Mouse (Mus musculus) lung, embryonic 16.5 days (tissue): ENCODE results near the gene Sdk2. TPM values are rescaled to one million over a fixed set of nuclear protein-coding genes. Genes with fewer than 3 reads are reported as not detected.

ENCODE experiments used
- ATAC-seq: fragments of 200-750 bp; cut with Nextera tagmentation; 2 replicates; pipeline ENCODE4 v1.8.0; 2017; ENCODE audit warnings: low read depth, mild to moderate bottlenecking, moderate library complexity
- H3K27ac ChIP-seq: fragments of 300-500 bp; sonication (generic); 2 replicates; pipeline ENCODE4 v1.5.1; 2014; ENCODE audit warnings: mild to moderate bottlenecking, control low read depth, low read length
- H3K27me3 ChIP-seq: fragments of 300-500 bp; sonication (generic); 2 replicates; pipeline ENCODE4 v1.6.1; 2014; ENCODE audit warnings: low read depth, low read length, mixed read lengths; ENCODE audit not compliant: control insufficient read depth, insufficient read depth
- H3K36me3 ChIP-seq: fragments of 300-500 bp; sonication (generic); 2 replicates; pipeline ENCODE4 v1.6.1; 2014; ENCODE audit warnings: low read length; ENCODE audit not compliant: control insufficient read depth, insufficient read depth
- H3K4me1 ChIP-seq: fragments of 300-500 bp; sonication (generic); replicated peaks from 2 replicates; pipeline ENCODE4 v1.6.1; 2014; ENCODE audit warnings: low read length, mixed read lengths; ENCODE audit not compliant: control insufficient read depth, insufficient read depth
- H3K4me2 ChIP-seq: fragments of 300-500 bp; sonication (generic); 2 replicates; pipeline ENCODE4 v1.6.1; 2014; ENCODE audit warnings: low read depth, low read length, control low read depth
- H3K4me3 ChIP-seq: fragments of 300-500 bp; sonication (generic); 2 replicates; pipeline ENCODE4 v1.5.1; 2014; ENCODE audit warnings: mild to moderate bottlenecking, low read length, control low read depth
- H3K9ac ChIP-seq: fragments of 300-500 bp; sonication (generic); 2 replicates; pipeline ENCODE4 v1.6.1; 2014; ENCODE audit warnings: low read length, control low read depth
- H3K9me3 ChIP-seq: fragments of 300-500 bp; sonication (generic); 2 replicates; pipeline ENCODE4 v1.6.1; 2016; ENCODE audit warnings: low read length; ENCODE audit not compliant: control insufficient read depth
- WGBS: fragments of 180-500 bp; shearing (Covaris S2); extraction: QIAGEN DNeasy Blood & Tissue Kit; methylation state at CpG from one replicate; pipeline ENCODE4 v1.1.7; 2014; 5-methylcytosine and 5-hydroxymethylcytosine counted together
- polyA plus RNA-seq: library from polyadenylated mRNA; unstranded; fragments of >200 nt; fragmentation: Nextera tagmentation; extraction: Ambion mirVana; gene quantifications from 2 replicates; pipeline ENCODE4 v1.2.1, GENCODE M21; 2015

The Sdk2 gene
- polyA plus RNA-seq, 1 experiment from 2014 or later = 2.1 TPM

GRCm38 (mm10) chr11:113805974-113806373, 260.9 kb downstream of the Sdk2 start:
- H3K4me3 ChIP-seq = no peak overlapping the region
- no peaks in the 10 kb centered on the region for H3K9me3 ChIP-seq
- H3K27ac ChIP-seq = peak overlapping the region; percentile 69
- no peak overlapping the region for H3K4me2 ChIP-seq
- 51% methylated on average over 10 of the region's 10 CpGs for WGBS
- no peak overlapping the region; the same call in 1 of the 2 replicates for H3K9ac ChIP-seq
- ATAC-seq = no peak
- H3K4me1 ChIP-seq = peaks cover 47% of the 10 kb centered on the region
- H3K27me3 ChIP-seq = no peaks in the 10 kb centered on the region
- no peaks in the 10 kb centered on the region for H3K36me3 ChIP-seq

- H3K36me3 ChIP-seq = no peaks in the 10 kb centered on the region
- H3K9ac ChIP-seq = no peak overlapping the region
- no peak overlapping the region for H3K27ac ChIP-seq
- no peaks in the 10 kb centered on the region for H3K9me3 ChIP-seq
- ATAC-seq = no peak
- H3K4me2 ChIP-seq = no peak overlapping the region
- H3K27me3 ChIP-seq = no peaks in the 10 kb centered on the region
- H3K4me3 ChIP-seq = no peak overlapping the region
- WGBS = 59% methylated on average over 9 of the region's 9 CpGs
- peaks cover 35% of the 10 kb centered on the region for H3K4me1 ChIP-seq
These were observed 263.4 kb downstream of the Sdk2 start for GRCm38 (mm10) chr11:113803321-113803941.

GRCm38 (mm10) chr11:113802456-113802855, 264.4 kb downstream of the Sdk2 start:
- peak overlapping the region; percentile 9; the same call in 1 of the 2 replicates for H3K27ac ChIP-seq
- WGBS = 28% methylated on average over 12 of the region's 12 CpGs
- no peaks in the 10 kb centered on the region for H3K36me3 ChIP-seq
- ATAC-seq = peak; percentile 8; the same call in 1 of the 2 replicates
- H3K9me3 ChIP-seq = no peaks in the 10 kb centered on the region
- peak overlapping the region; percentile 20 for H3K4me2 ChIP-seq
- H3K4me1 ChIP-seq = peaks cover 38% of the 10 kb centered on the region
- H3K9ac ChIP-seq = peak overlapping the region; percentile 23; the same call in 1 of the 2 replicates
- no peaks in the 10 kb centered on the region for H3K27me3 ChIP-seq
- no peak overlapping the region for H3K4me3 ChIP-seq

- 93% methylated on average over 12 of the region's 12 CpGs for WGBS
- Histone ChIP-seq H3K27me3 (no peaks in the 10 kb centered on the region), H3K27ac (no peak overlapping the region), H3K9me3 (no peaks in the 10 kb centered on the region), H3K4me3 (no peak overlapping the region), H3K4me1 (peaks cover 27% of the 10 kb centered on the region), H3K36me3 (no peaks in the 10 kb centered on the region), H3K4me2 (no peak overlapping the region), H3K9ac (no peak overlapping the region)
- ATAC-seq = no peak
These were observed 266.8 kb downstream of the Sdk2 start for GRCm38 (mm10) chr11:113800026-113800425.

- H3K4me3 ChIP-seq = no peak overlapping the region
- H3K9ac ChIP-seq = no peak overlapping the region
- WGBS = 47% methylated on average over 14 of the region's 14 CpGs
- H3K36me3 ChIP-seq = no peaks in the 10 kb centered on the region
- no peak overlapping the region for H3K4me2 ChIP-seq
- no peak overlapping the region for H3K27ac ChIP-seq
- H3K4me1 ChIP-seq = peaks cover 26% of the 10 kb centered on the region
- ATAC-seq = no peak
- H3K27me3 ChIP-seq = no peaks in the 10 kb centered on the region
- no peaks in the 10 kb centered on the region for H3K9me3 ChIP-seq
These were observed 267.8 kb downstream of the Sdk2 start for GRCm38 (mm10) chr11:113799041-113799447.

- H3K4me1 ChIP-seq = peaks cover 19% of the 10 kb centered on the region
- no peak overlapping the region for H3K27ac ChIP-seq
- H3K27me3 ChIP-seq = no peaks in the 10 kb centered on the region
- 57% methylated on average over 6 of the region's 6 CpGs for WGBS
- H3K4me3 ChIP-seq = no peak overlapping the region
- no peaks in the 10 kb centered on the region for H3K36me3 ChIP-seq
- H3K9me3 ChIP-seq = no peaks in the 10 kb centered on the region
- no peak overlapping the region for H3K9ac ChIP-seq
- ATAC-seq = no peak
- H3K4me2 ChIP-seq = no peak overlapping the region
These were observed 268.8 kb downstream of the Sdk2 start for GRCm38 (mm10) chr11:113798011-113798410.

- Histone ChIP-seq H3K27ac (no peak overlapping the region), H3K4me1 (peaks cover 12% of the 10 kb centered on the region), H3K9me3 (no peaks in the 10 kb centered on the region), H3K36me3 (no peaks in the 10 kb centered on the region), H3K9ac (no peak overlapping the region), H3K27me3 (no peaks in the 10 kb centered on the region), H3K4me3 (no peak overlapping the region), H3K4me2 (no peak overlapping the region)
- ATAC-seq = no peak
- WGBS = 70% methylated on average over 19 of the region's 19 CpGs
These were observed 269.5 kb downstream of the Sdk2 start for GRCm38 (mm10) chr11:113797014-113797983.

GRCm38 (mm10) chr11:113795846-113796245, 271.0 kb downstream of the Sdk2 start:
- no peak overlapping the region for H3K4me3 ChIP-seq
- WGBS = 58% methylated on average over 12 of the region's 12 CpGs
- H3K4me1 ChIP-seq = peaks cover 20% of the 10 kb centered on the region
- ATAC-seq = no peak
- H3K27me3 ChIP-seq = no peaks in the 10 kb centered on the region
- H3K36me3 ChIP-seq = no peaks in the 10 kb centered on the region
- H3K27ac ChIP-seq = no peak overlapping the region
- no peak overlapping the region for H3K4me2 ChIP-seq
- H3K9ac ChIP-seq = no peak overlapping the region
- no peaks in the 10 kb centered on the region for H3K9me3 ChIP-seq
